Mouse (Mus musculus): Measurements from ENCODE around the gene Itgb4.

Gene Itgb4

GRCm38 (mm10) chr11:115970006-115970673 is 4.4 kb upstream of the Itgb4 start:
- DNase-seq (ENCODE audit: low read depth), result peak; percentile 48

- DNase-seq (ENCODE audit: low read depth), result no peak
These were observed 3.5 kb upstream of the Itgb4 start for GRCm38 (mm10) chr11:115971016-115971415.

- DNase-seq (ENCODE audit: low read depth), result no peak
These were observed 543 bp downstream of the Itgb4 start for GRCm38 (mm10) chr11:115975083-115975420.

- no peak for DNase-seq (ENCODE audit: low read depth)
These were observed 1.0 kb downstream of the Itgb4 start for GRCm38 (mm10) chr11:115975544-115975943.

- no peak for DNase-seq (ENCODE audit: low read depth)
These were observed 8.0 kb downstream of the Itgb4 start for GRCm38 (mm10) chr11:115982472-115982871.

- DNase-seq (ENCODE audit: low read depth), result no peak
These were observed 8.8 kb downstream of the Itgb4 start for GRCm38 (mm10) chr11:115983291-115983690.

- no peak for DNase-seq (ENCODE audit: low read depth)
These were observed 15.2 kb downstream of the Itgb4 start for GRCm38 (mm10) chr11:115989686-115990085.

- no peak for DNase-seq (ENCODE audit: low read depth)
These were observed 17.6 kb downstream of the Itgb4 start for GRCm38 (mm10) chr11:115992098-115992497.

GRCm38 (mm10) chr11:115995256-115995655 is 20.7 kb downstream of the Itgb4 start:
- DNase-seq (ENCODE audit: low read depth), result no peak

- peak; percentile 40 for DNase-seq (ENCODE audit: low read depth)
These were observed 22.5 kb downstream of the Itgb4 start for GRCm38 (mm10) chr11:115997047-115997446.

- DNase-seq (ENCODE audit: low read depth), result no peak
These were observed 23.2 kb downstream of the Itgb4 start for GRCm38 (mm10) chr11:115997662-115998061.

- DNase-seq (ENCODE audit: low read depth), result peak; percentile 75
These were observed 24.5 kb downstream of the Itgb4 start for GRCm38 (mm10) chr11:115999027-115999426.

- DNase-seq (ENCODE audit: low read depth), result peak; percentile 87
These were observed 25.1 kb downstream of the Itgb4 start for GRCm38 (mm10) chr11:115999538-116000143.

GRCm38 (mm10) chr11:116000607-116001006 is 26.1 kb downstream of the Itgb4 start:
- no peak for DNase-seq (ENCODE audit: low read depth)

GRCm38 (mm10) chr11:116001725-116002124 is 27.2 kb downstream of the Itgb4 start:
- no peak for DNase-seq (ENCODE audit: low read depth)

- no peak for DNase-seq (ENCODE audit: low read depth)
These were observed 28.4 kb downstream of the Itgb4 start for GRCm38 (mm10) chr11:116002894-116003293.

- DNase-seq (ENCODE audit: low read depth), result no peak
These were observed 29.8 kb downstream of the Itgb4 start for GRCm38 (mm10) chr11:116004186-116004823.

- DNase-seq (ENCODE audit: low read depth), result peak; percentile 91
These were observed 30.6 kb downstream of the Itgb4 start for GRCm38 (mm10) chr11:116004840-116005700.

GRCm38 (mm10) chr11:116005701-116006419 is 31.4 kb downstream of the Itgb4 start:
- DNase-seq (ENCODE audit: low read depth), result no peak

GRCm38 (mm10) chr11:116007095-116007850 is 32.8 kb downstream of the Itgb4 start:
- DNase-seq (ENCODE audit: low read depth), result no peak

- DNase-seq (ENCODE audit: low read depth), result no peak
These were observed 33.9 kb downstream of the Itgb4 start for GRCm38 (mm10) chr11:116008411-116008810.

Data from 416B (cell line).